Mouse (Mus musculus) forebrain, embryonic 13.5 days (tissue): ENCODE measurements around the gene Serpinb3a. TPM values are rescaled to one million over a fixed set of nuclear protein-coding genes. Genes with fewer than 3 reads are reported as not detected.
"Not testable (repeated sequence)": the region's sequence is repeated elsewhere in the genome, so short reads cannot be mapped to it uniquely, and the experiment has no call there.

Experiments
- ATAC-seq: fragments of 200-750 bp; cut with Nextera tagmentation; 2 replicates; pipeline ENCODE4 v1.8.0; 2017
- H3K27ac ChIP-seq: fragments of 300-500 bp; sonication (generic); 2 replicates; pipeline ENCODE4 v1.5.1; 2015; ENCODE audit warnings: inconsistent platforms, mild to moderate bottlenecking, moderate library complexity
- H3K27me3 ChIP-seq: fragments of 300-500 bp; sonication (generic); 2 replicates; pipeline ENCODE4 v1.6.1; 2015; ENCODE audit warnings: mild to moderate bottlenecking, inconsistent platforms
- H3K36me3 ChIP-seq: fragments of 300-500 bp; sonication (generic); 2 replicates; pipeline ENCODE4 v1.6.1; 2015; ENCODE audit warnings: mild to moderate bottlenecking, inconsistent platforms; ENCODE audit not compliant: poor library complexity, severe bottlenecking
- H3K4me1 ChIP-seq: fragments of 300-500 bp; sonication (generic); 2 replicates; pipeline ENCODE4 v1.6.1; 2015; ENCODE audit warnings: inconsistent platforms
- H3K4me2 ChIP-seq: fragments of 300-500 bp; sonication (generic); 2 replicates; pipeline ENCODE4 v1.6.1; 2015; ENCODE audit warnings: inconsistent platforms, mild to moderate bottlenecking, moderate library complexity
- H3K4me3 ChIP-seq: fragments of 300-500 bp; sonication (generic); 2 replicates; pipeline ENCODE4 v1.5.1; 2015; ENCODE audit warnings: mild to moderate bottlenecking, inconsistent platforms
- H3K9ac ChIP-seq: fragments of 300-500 bp; sonication (generic); 2 replicates; pipeline ENCODE4 v1.6.1; 2015; ENCODE audit warnings: mild to moderate bottlenecking, inconsistent platforms
- H3K9me3 ChIP-seq: fragments of 300-500 bp; sonication (generic); replicated peaks from 2 replicates; pipeline ENCODE4 v1.6.1; 2016; ENCODE audit warnings: inconsistent platforms
- WGBS: fragments of 180-500 bp; shearing (Covaris S2); methylation state at CpG from one replicate; pipeline ENCODE4 v1.1.7; 2015; 5-methylcytosine and 5-hydroxymethylcytosine counted together
- polyA plus RNA-seq: library from polyadenylated mRNA; unstranded; fragments of >200 nt; fragmentation: Nextera tagmentation; extraction: Ambion mirVana; gene quantifications from 2 replicates; pipeline ENCODE4 v1.2.1, GENCODE M21; 2015

The Serpinb3a gene
- polyA plus RNA-seq, result not detected in 2 replicates

DNA sequence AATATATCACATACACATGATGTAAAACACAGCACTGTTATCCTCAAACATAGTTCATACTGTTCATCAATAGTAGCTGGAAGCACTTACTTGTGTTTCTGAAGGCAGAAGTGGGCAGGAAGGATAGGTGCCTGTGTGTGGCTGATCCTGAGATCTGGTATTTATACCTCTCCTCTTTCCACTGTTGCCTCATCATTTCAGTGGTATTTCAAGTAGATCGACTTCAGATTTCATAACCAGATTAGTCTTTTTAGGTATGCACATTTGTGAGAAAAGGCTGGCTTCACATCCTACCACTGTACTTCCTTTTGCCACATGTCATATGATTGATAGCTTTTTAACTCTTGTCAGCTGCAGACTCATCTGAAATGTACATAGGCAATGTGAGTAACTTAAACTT, at the start of gene Serpinb3a:
Gene Serpinb3a (minus strand): TSS at position 101 of the 400 bp plus-strand sequence.
- Histone ChIP-seq H3K9ac (no peak within 1 kb of the TSS), H3K36me3 (no peaks in the 10 kb centered on the region), H3K4me2 (no peak within 1 kb of the TSS), H3K27ac (no peak within 1 kb of the TSS), H3K4me3 (no peak within 1 kb of the TSS), H3K27me3 (no peaks in the 10 kb centered on the region), H3K9me3 (no peaks in the 10 kb centered on the region), H3K4me1 (no peaks in the 10 kb centered on the region)
- 89% methylated on average over 1 of the region's 1 CpGs for WGBS
- ATAC-seq, result no peak

DNA sequence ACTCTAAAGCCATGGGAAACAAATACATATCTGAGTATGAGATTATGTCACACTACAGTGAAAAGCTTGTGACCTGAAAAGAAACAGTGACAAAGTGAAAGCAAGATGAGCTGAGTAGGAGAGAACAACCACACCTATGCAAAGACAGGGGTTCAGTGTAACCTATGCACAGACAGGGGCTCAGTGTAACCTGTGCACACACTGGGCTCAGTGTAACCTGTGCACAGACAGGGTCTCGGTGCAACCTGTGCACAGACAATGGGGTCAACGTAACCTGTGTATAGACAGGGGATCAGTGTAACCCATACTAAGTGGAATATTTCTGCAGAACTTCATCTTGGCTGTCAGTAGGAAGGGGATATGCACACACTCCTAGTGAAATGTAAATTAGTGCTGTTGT, 46.3 kb upstream of the Serpinb3a start:
- Histone ChIP-seq H3K9me3 (no peaks in the 10 kb centered on the region), H3K4me3 (no peak overlapping the region), H3K27me3 (no peaks in the 10 kb centered on the region), H3K36me3 (no peaks in the 10 kb centered on the region), H3K9ac (no peak overlapping the region), H3K4me1 (no peaks in the 10 kb centered on the region), H3K4me2 (no peak overlapping the region), H3K27ac (no peak overlapping the region)
- ATAC-seq, result no peak
- 85% methylated on average over 2 of the region's 2 CpGs for whole genome bisulfite sequencing

DNA sequence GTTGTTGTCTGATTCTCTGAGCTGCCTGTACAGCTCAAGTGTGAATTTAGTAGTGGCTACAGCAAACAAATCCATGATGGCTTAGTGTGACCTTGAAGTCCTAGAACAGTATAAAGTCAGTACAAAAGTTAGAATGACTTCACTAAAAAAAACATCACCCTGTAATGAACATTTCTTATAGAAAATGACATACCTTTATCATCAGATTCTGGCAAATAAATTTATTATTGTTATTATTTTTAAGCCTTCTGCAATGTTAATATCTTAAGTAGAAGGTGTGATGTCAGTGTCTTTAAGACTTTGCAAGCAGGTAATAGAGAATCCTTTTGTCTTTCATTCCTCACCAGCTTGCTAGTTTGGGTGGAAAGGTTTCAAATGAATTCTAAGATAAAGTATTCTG, 31.3 kb upstream of the Serpinb3a start, which contains the start of gene Serpinb3d:
Gene Serpinb3d (minus strand): TSS at position 101 of the 400 bp plus-strand sequence.
- ATAC-seq, result no peak
- H3K27me3 ChIP-seq, result no peaks in the 10 kb centered on the region
- no peak within 1 kb of the TSS for H3K4me3 ChIP-seq
- H3K36me3 ChIP-seq, result no peaks in the 10 kb centered on the region
- H3K4me2 ChIP-seq, result no peak within 1 kb of the TSS
- H3K9me3 ChIP-seq, result no peaks in the 10 kb centered on the region
- no peaks in the 10 kb centered on the region for H3K4me1 ChIP-seq
- no peak within 1 kb of the TSS for H3K9ac ChIP-seq
- H3K27ac ChIP-seq, result no peak within 1 kb of the TSS

DNA sequence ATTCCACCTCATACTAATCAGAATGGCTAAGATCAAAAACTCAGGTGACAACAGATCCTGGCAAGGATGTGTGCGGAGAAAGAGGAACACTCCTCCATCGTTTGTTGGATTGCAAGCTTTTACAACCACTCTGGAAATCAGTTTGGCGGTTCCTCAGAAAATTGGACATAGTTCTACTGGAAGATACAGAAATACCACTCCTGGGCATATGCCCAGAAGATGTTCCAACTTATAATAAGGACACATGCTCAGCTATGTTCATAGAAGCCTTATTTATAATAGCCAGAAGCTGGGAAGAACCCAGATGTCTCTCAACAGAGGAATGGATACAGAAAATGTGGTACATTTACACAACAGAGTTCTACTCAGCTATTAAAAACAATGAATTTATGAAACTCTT, 17.9 kb downstream of the Serpinb3a start:
- not testable (repeated sequence) for H3K36me3 ChIP-seq, H3K4me1 ChIP-seq, ATAC-seq, H3K27ac ChIP-seq, H3K4me3 ChIP-seq, H3K9me3 ChIP-seq, H3K4me2 ChIP-seq, H3K9ac ChIP-seq, H3K27me3 ChIP-seq
- WGBS, result 91% methylated on average over 3 of the region's 3 CpGs

DNA sequence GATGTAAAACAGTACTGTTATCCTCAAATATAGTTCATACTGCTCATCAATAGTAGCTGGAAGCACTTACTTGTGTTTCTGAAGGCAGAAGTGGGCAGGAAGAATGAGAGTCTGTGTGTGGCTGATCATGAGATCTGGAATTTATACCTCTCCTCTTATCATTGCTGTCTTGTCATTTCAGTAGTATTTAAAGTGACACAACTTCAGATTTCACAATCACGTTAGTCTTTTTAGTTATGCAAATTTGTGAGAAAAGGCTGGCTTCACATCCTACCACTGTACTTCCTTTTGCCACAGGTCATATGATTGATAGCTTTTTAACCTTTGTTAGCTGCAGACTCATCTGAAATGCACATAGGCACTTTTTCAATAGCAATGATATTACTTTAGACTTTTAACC, 26.2 kb downstream of the Serpinb3a start:
- 71% methylated on average over 1 of the region's 1 CpGs for WGBS
- no peak overlapping the region for H3K27ac ChIP-seq

DNA sequence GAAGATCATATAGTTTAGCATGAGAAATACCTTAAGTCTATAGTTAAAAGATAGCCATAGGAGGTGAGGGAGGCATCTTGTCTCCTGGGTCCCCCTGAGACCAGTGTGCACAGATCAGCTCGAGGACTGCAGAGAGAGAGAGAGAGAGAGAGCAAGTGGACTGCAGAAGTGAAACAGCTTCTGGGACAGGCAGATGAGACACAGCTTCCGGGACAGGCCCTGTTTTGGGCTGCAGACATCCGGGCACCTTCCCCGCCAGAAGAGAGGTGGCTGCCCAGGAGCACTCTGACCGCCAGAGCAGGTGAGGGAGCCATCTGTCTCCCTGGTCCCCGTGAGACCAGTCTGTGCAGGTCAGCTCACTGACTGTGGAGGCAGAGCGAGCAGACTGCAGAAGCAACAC, 36.9 kb downstream of the Serpinb3a start:
- 85% methylated on average over 7 of the region's 7 CpGs for WGBS
- no peak for ATAC-seq
- no peak overlapping the region for H3K4me3 ChIP-seq
- H3K27ac ChIP-seq, result no peak overlapping the region
- H3K36me3 ChIP-seq, result no peaks in the 10 kb centered on the region
- no peak overlapping the region for H3K9ac ChIP-seq
- H3K9me3 ChIP-seq, result no peaks in the 10 kb centered on the region
- no peaks in the 10 kb centered on the region for H3K4me1 ChIP-seq
- H3K27me3 ChIP-seq, result no peaks in the 10 kb centered on the region
- no peak overlapping the region for H3K4me2 ChIP-seq

More for the DNA sequence above, 26.2 kb downstream of the Serpinb3a start:
- Histone ChIP-seq H3K4me1 (no peaks in the 10 kb centered on the region), H3K36me3 (no peaks in the 10 kb centered on the region), H3K4me2 (no peak overlapping the region), H3K27me3 (no peaks in the 10 kb centered on the region), H3K4me3 (no peak overlapping the region), H3K9me3 (no peaks in the 10 kb centered on the region), H3K9ac (no peak overlapping the region)
- no peak for ATAC-seq

DNA sequence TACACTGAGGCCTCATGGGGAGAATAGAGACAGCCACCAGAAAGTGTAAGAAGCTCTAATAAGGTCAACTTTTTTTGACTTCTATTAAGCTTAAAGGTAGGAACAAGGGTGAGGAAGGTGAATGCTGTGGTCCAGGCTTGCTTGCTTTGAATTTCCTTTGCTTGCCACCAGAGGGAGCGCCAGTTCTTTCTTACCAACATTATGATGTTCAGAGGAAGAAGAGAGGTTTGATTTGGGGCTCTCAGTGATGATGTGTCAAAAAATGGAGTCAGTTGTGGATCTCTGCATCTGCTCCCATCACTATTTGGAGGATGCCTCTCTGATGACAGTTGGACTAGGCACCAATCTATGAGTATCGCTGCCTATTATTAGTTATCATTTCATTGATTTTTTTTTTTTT, 37.6 kb downstream of the Serpinb3a start:
- no peak overlapping the region for H3K27ac ChIP-seq
- no peaks in the 10 kb centered on the region for H3K9me3 ChIP-seq
- no peaks in the 10 kb centered on the region for H3K36me3 ChIP-seq
- WGBS, result 45% methylated on average over 2 of the region's 2 CpGs
- no peaks in the 10 kb centered on the region for H3K4me1 ChIP-seq
- no peak overlapping the region for H3K4me2 ChIP-seq
- no peak overlapping the region for H3K4me3 ChIP-seq
- no peak overlapping the region for H3K9ac ChIP-seq
- H3K27me3 ChIP-seq, result no peaks in the 10 kb centered on the region
- ATAC-seq, result peak; percentile 58; the same call in 1 of the 2 replicates

DNA sequence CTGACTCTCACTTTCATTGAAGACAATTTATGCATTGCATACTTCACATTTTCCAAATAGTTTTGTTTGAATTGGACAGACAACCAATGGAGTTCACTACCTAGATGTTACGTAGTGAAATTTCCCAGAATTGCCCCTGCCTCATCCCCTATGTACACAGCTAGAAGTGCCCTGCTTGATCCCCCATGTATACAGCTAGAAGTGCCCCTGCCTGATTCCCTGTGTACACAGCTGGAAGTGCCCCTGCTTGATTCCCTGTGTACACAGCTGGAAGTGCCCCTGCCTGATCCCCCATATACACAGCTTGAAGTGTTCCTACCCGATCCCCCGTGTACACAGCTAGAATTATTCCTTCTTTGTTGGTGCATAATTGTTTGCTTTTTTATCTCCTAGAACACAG, 45.8 kb downstream of the Serpinb3a start:
- no peaks in the 10 kb centered on the region for H3K27me3 ChIP-seq
- ATAC-seq, result no peak
- no peaks in the 10 kb centered on the region for H3K36me3 ChIP-seq
- no peaks in the 10 kb centered on the region for H3K9me3 ChIP-seq
- H3K4me2 ChIP-seq, result no peak overlapping the region
- no peak overlapping the region for H3K4me3 ChIP-seq
- no peak overlapping the region for H3K27ac ChIP-seq
- H3K9ac ChIP-seq, result no peak overlapping the region
- 73% methylated on average over 3 of the region's 3 CpGs for WGBS
- no peaks in the 10 kb centered on the region for H3K4me1 ChIP-seq

DNA sequence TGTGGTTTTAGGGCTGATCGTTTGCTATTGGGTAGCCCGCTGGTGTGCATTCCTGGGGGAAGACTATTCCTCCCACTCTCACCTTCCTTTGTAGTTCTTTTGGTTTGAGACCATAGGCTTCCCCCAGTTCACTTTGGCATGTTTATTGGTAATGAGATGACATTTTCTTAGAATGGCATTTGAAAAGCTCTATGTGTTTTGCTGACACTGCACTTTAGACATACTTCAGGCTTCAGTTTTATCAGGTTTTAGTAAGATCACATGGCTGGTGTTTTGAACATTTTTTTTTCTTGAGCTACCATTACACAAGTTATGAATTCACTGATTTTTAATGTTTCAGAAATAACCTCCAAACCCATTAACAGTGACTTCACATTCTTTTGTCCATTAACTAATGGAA, 50.3 kb downstream of the Serpinb3a start:
- WGBS, result 86% methylated on average over 2 of the region's 2 CpGs
- H3K4me1 ChIP-seq, result no peaks in the 10 kb centered on the region
- H3K4me3 ChIP-seq, result no peak overlapping the region
- H3K9ac ChIP-seq, result no peak overlapping the region
- H3K27ac ChIP-seq, result no peak overlapping the region
- no peaks in the 10 kb centered on the region for H3K9me3 ChIP-seq
- no peak overlapping the region for H3K4me2 ChIP-seq
- no peaks in the 10 kb centered on the region for H3K27me3 ChIP-seq
- no peak for ATAC-seq
- H3K36me3 ChIP-seq, result no peaks in the 10 kb centered on the region

DNA sequence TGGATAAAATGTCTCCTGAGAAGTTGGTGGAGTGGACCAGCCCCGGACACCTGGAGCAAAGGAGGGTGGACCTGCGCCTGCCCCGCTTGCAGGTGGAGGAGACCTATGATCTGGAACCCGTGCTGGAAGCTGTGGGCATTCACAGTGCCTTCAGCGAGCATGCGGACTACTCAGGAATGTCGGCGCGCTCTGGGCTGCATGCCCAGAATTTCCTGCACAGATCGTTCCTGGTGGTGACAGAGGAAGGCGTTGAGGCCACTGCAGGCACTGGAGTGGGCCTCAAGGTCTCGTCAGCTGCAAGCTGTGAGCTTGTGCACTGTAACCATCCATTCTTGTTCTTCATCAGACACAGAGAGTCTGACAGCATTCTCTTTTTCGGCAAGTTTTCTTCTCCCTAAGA, 51.7 kb downstream of the Serpinb3a start:
- Histone ChIP-seq H3K27me3 (no peaks in the 10 kb centered on the region), H3K36me3 (no peaks in the 10 kb centered on the region), H3K4me3 (no peak overlapping the region), H3K27ac (no peak overlapping the region), H3K4me2 (no peak overlapping the region), H3K9me3 (no peaks in the 10 kb centered on the region), H3K4me1 (no peaks in the 10 kb centered on the region), H3K9ac (no peak overlapping the region)
- ATAC-seq, result no peak
- WGBS, result 78% methylated on average over 13 of the region's 13 CpGs

Other genes with a start within 250 kb of the Serpinb3a start
- gene Serpinb5, start 191.1 kb downstream of the Serpinb3a start, polyA plus RNA-seq, result not detected in 2 replicates
- gene Serpinb12, start 117.9 kb downstream of the Serpinb3a start, polyA plus RNA-seq, result not detected in 2 replicates
- gene Serpinb13, start 71.3 kb downstream of the Serpinb3a start, polyA plus RNA-seq, result not detected in 2 replicates
- gene Serpinb3d, start 31.2 kb upstream of the Serpinb3a start, polyA plus RNA-seq, result not detected in 2 replicates
- not detected in 2 replicates for gene Serpinb3b, start 226.1 kb upstream of the Serpinb3a start, polyA plus RNA-seq
- gene Serpinb3c, start 226.1 kb upstream of the Serpinb3a start, polyA plus RNA-seq, result not detected in 2 replicates